Mouse (Mus musculus): ENCODE data around the gene Clint1.

Gene Clint1

GRCm38 (mm10) chr11:45932771-45933170 is 80.9 kb downstream of the Clint1 start:
- DNase-seq (ENCODE audit: low spot score), result no peak

- DNase-seq (ENCODE audit: low spot score), result no peak
Observed at GRCm38 (mm10) chr11:45937478-45937877, 85.6 kb downstream of the Clint1 start.

DNA sequence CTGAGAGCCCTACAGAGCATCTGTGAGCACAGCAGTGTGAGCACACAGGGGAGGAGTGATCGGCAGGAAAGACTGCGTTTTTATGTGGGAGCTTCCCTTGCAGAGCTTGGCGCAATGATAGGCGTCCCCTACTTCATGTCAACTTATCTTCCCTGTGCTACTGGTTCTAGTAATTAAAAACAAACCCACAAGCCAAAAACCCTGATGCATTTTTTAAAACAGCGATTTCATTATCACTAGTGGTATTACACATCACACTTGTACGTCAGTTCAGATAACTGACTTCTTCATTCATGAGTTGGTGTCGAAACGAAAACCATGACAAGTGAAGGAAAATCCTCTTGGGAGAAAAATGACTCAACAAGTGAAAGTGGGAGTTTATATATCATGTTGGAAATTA is 87.1 kb downstream of the Clint1 start:
- peak; percentile 30 for DNase-seq (ENCODE audit: low spot score)

DNA sequence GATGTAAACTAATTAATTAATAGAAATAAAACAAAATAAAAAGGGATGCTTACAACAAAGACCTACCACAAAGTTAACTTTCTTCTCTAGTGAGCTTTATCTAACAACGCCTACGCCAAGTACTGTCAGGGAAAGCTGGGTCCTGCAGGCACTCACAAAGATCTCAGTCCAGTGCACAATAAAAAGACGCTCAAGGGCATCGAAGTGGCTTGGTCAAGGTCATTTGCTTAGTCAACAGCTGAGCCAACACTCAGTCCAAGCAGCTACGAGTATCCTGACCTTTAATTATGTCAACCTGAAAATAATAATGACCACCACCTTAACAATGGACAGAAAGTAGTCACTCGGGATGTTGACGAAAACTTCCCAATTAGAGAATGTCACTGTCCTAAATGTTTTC is 90.4 kb downstream of the Clint1 start:
- no peak for DNase-seq (ENCODE audit: low spot score)

DNA sequence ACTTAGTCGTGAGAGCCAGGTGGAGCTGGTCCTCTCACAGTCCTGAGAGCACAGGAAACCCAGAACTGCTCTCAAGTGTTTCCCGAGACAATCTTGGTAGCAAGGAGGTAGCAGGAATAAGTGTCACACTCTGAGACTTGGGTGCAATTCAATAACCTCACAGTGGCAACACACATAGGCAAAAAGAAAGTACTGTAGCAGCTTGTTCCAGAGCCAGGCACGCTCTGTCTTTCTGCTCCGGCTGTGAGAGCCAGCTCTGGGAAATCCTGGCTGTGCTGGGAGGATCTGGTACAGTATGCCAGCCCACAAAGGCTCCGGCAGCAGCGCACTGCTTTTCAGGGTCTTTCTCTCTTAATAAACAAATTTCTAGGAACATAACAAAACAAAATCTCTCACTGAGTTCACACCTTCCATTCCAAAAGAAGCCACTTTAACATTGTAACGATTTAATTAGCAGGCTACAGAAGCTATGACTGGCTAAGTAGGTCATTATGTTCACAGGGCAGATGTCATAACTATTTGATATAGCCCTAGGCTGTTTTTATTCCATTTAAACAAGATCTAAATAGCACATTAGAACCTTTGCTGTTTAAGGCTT is 91.4 kb downstream of the Clint1 start:
- DNase-seq (ENCODE audit: low spot score), result peak; percentile 55

DNA sequence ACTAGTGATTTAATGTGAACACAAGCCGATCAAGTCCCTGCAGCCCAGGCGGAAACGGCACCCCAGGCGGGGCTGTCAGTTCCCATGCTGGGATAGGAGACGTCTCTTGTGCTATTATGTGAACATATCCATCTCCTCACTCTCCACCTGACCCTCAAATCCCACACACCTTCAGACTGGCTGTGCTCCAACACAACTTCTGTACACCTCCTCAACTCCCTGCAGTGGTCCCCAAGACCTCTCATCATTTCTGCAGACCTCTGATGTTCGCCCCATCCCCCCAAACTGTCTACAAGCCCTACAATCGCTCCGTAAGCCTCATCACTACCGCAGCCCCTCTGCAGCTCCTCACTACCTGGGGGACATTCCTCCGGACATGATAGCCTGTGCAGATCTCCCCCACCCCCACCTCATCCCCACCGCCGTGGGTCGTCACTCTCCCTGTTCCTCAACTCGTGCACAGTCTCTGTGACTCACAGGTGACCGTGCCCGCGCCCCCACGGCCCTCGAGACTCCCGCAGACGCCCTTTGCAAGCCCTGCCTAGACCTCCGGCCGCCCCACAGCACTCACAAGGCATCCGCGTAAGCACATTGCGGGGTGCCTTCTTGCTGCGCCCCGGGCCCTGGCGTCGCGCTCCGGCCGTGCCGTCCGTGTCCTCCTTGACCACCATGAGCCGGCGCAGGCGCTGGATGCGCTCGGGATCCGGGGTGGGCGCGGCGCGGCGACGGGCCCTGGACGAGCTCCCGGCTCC is 92.2 kb downstream of the Clint1 start:
- no peak for DNase-seq (ENCODE audit: low spot score)

DNA sequence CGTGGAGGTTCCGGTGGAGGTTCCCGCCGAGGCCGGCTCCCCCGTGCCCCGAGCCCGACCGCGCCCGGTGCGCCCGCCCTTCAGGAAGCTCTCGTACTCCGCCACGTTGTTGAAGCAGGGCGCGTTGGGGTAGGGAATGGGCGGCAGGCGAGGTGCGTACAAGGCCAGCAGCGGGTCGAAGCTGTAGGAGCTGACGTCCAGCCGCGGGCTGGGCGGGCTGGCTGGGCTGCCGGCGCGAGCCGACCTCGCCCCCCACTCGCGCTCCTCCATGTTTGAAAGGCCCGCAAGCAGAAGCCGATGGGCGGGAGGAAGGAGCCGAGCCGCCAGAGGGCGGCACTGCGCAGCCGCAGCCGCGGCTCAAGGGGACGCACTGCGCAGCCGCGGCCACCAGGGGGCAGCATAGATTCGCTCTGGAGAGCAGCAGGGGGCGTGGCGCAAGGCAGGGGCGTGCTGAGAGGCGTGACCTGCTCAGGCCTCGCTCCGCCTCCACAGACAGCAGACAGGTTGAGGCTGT is 92.8 kb downstream of the Clint1 start, which contains the start of gene Lsm11:
Gene Lsm11 (minus strand): TSS at position 293 of the 514 bp plus-strand sequence.
- DNase-seq (ENCODE audit: low spot score), result peak; percentile 96

- no peak for DNase-seq (ENCODE audit: low spot score)
Observed at GRCm38 (mm10) chr11:45946796-45947195, 94.9 kb downstream of the Clint1 start.

DNA sequence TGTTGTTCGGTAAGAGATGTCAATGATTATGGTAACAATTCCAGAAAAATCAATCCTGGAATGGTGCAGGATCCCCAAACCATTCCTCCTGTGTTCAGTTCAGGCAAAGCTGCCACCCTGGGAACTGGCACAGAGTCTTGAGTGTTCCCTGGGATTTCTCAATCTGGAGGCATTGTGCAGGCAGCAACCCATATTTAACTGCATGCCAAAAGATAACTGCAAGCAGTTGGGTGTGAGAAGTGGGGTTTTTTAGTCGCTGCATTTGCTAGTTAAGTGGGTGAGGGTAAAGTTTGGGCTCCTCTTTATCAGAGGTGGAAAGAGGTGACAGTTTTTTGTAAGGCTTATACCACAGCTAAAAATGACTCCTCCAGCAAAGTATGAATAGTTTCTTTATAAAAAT is 95.6 kb downstream of the Clint1 start:
- peak; percentile 72 for DNase-seq (ENCODE audit: low spot score)

DNA sequence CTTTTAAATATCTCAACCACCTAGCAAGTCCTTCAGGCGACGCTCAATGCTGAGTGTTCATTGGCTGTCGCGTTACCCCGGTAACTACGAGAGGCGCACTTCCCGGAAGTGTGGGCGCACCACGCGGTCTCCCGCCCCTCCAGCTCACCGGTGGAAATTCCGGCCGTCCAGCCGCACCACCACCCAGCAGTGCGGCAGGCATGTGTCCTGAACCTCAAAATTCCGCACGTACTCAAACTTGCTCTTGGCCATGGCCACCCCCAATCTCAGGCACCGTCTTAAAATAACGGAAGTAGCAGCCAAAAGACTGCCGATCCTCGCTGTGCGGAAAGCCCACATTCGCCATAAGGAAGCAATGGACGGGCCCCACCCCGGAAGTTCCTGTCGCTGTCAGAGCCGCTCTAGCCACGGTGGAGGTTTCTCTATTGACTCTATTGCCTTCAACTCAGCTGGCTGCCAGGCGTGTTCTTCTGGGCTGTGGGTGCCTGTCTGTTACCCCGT is 103.3 kb downstream of the Clint1 start, which contains the start of gene Thg1l:
Gene Thg1l (minus strand): TSS at position 368 of the 501 bp plus-strand sequence.
- DNase-seq (ENCODE audit: low spot score), result peak; percentile 95

- DNase-seq (ENCODE audit: low spot score), result peak; percentile 51
Observed at GRCm38 (mm10) chr11:45959598-45959997, 107.7 kb downstream of the Clint1 start.

GRCm38 (mm10) chr11:45960003-45960402 is 108.2 kb downstream of the Clint1 start:
- no peak for DNase-seq (ENCODE audit: low spot score)
